Mouse (Mus musculus) ES-E14 (cell line): Measurements from ENCODE around the gene Smurf2. TPM values are rescaled to one million over a fixed set of nuclear protein-coding genes. Genes with fewer than 3 reads are reported as not detected.

ENCODE experiments used
- DNase-seq: peaks from one replicate; pipeline ENCODE4 v3.0.0-alpha.2; 2013; ENCODE audit warnings: low read depth, low spot score
- H3K27ac ChIP-seq: 2 replicates; pipeline ENCODE4 v1.5.1; 2012; ENCODE audit warnings: low read depth, mild to moderate bottlenecking, low read length, moderate library complexity, mixed read lengths; ENCODE audit not compliant: poor library complexity, insufficient read depth, severe bottlenecking
- H3K36me3 ChIP-seq: 2 replicates; pipeline ENCODE4 v1.6.1; 2012; ENCODE audit warnings: mild to moderate bottlenecking, low read length, moderate library complexity, mixed read lengths; ENCODE audit not compliant: control insufficient read depth, poor library complexity, insufficient read depth, severe bottlenecking
- H3K4me1 ChIP-seq, 2 experiments: fragments of 150-350 bp in 1 of 2; sonication (generic) in 1 of 2; 2 replicates each; pipeline ENCODE4 v1.6.1; 2012; ENCODE audit warnings: low read length in 2 of 2, mild to moderate bottlenecking in 1 of 2, mixed read lengths in 1 of 2; ENCODE audit not compliant: control insufficient read depth in 2 of 2, insufficient read depth in 2 of 2, poor library complexity in 1 of 2
- H3K4me3 ChIP-seq, 2 experiments: fragments of 150-350 bp in 1 of 2; sonication (generic) in 1 of 2; 2 replicates each; pipeline ENCODE4 v1.5.1; 2012; ENCODE audit warnings: low read length in 2 of 2, low read depth in 1 of 2, mild to moderate bottlenecking in 1 of 2, mixed read lengths in 1 of 2; ENCODE audit not compliant: insufficient read depth in 1 of 2, poor library complexity in 1 of 2, severe bottlenecking in 1 of 2
- H3K9ac ChIP-seq: 2 replicates; pipeline ENCODE4 v1.6.1; 2012; ENCODE audit warnings: low read depth, mild to moderate bottlenecking, low read length, mixed read lengths; ENCODE audit not compliant: poor library complexity, insufficient read depth, severe bottlenecking
- H3K9me3 ChIP-seq: fragments of 150-350 bp; sonication (generic); 2 replicates; pipeline ENCODE4 v1.6.1; 2012; ENCODE audit warnings: low read depth, mild to moderate bottlenecking, low read length; ENCODE audit not compliant: control insufficient read depth, insufficient read depth
- CHD2 ChIP-seq: IDR thresholded peaks from 2 replicates; pipeline ENCODE4 v1.6.1; 2014; ENCODE audit warnings: mild to moderate bottlenecking, low read depth, low read length, inconsistent platforms
- HCFC1 ChIP-seq: IDR thresholded peaks from 2 replicates; pipeline ENCODE4 v1.6.1; 2012; ENCODE audit warnings: low read length, inconsistent platforms, borderline replicate concordance; ENCODE audit not compliant: insufficient read depth
- MAFK ChIP-seq: IDR thresholded peaks from 2 replicates; pipeline ENCODE4 v1.6.1; 2014; ENCODE audit warnings: mild to moderate bottlenecking, low read depth, low read length, inconsistent platforms; ENCODE audit not compliant: insufficient read depth
- ZC3H11A ChIP-seq: IDR thresholded peaks from 2 replicates; pipeline ENCODE4 v1.6.1; 2012; ENCODE audit warnings: low read depth, mild to moderate bottlenecking, inconsistent platforms, low read length, borderline replicate concordance
- ZNF384 ChIP-seq: IDR thresholded peaks from 2 replicates; pipeline ENCODE4 v1.6.1; 2012; ENCODE audit warnings: low read depth, low read length, inconsistent platforms
- in situ Hi-C, 2 experiments: fragments of 600-800 bp; cut with MboI; formaldehyde crosslinking; loops; one replicate each; pipeline ENCODE4 v1.15.1; 2025; ENCODE audit warnings: low sequenced_read_pairs in 2 of 2, inconsistent platforms in 1 of 2; ENCODE audit not compliant: unreplicated experiment in 2 of 2
- total RNA-seq: library from RNA; depleted of rRNA; stranded (reverse); fragments of 300-350 nt; gene quantifications from 2 replicates; pipeline ENCODE4 v1.2.3, GENCODE M21; 2012; rRNA removed

Smurf2 gene
- total RNA-seq, 1 experiment = 25.3 TPM

GRCm38 (mm10) chr11:106776960-106777359, 143.6 kb downstream of the Smurf2 start:
- peaks cover 39% of the 10 kb centered on the region for H3K36me3 ChIP-seq
- in situ Hi-C loops = loop anchor here in 1 of 2 experiments (10.0 kb wide), 1 partner anchor 362 kb away; no protein-coding TSS in a partner anchor
- H3K27ac ChIP-seq = no peak overlapping the region
- H3K9ac ChIP-seq = no peak overlapping the region
- no peaks in the 10 kb centered on the region for H3K4me1 ChIP-seq
- no peak for DNase-seq
- H3K9me3 ChIP-seq = no peaks in the 10 kb centered on the region
- no peak overlapping the region for H3K4me3 ChIP-seq
- TF ChIP-seq ZNF384 = no peak
- TF ChIP-seq MAFK = no peak
- TF ChIP-seq HCFC1 = no peak
- TF ChIP-seq CHD2 = no peak
- no peak for TF ChIP-seq ZC3H11A

- no peak overlapping the region for H3K27ac ChIP-seq
- no peak for DNase-seq
- peaks cover 42% of the 10 kb centered on the region for H3K36me3 ChIP-seq
- H3K9ac ChIP-seq = no peak overlapping the region
- no peak overlapping the region for H3K4me3 ChIP-seq
- no peaks in the 10 kb centered on the region for H3K9me3 ChIP-seq
- TF ChIP-seq ZNF384 = no peak
- TF ChIP-seq ZC3H11A = no peak
- TF ChIP-seq MAFK = no peak
- no peak for TF ChIP-seq HCFC1
- TF ChIP-seq CHD2 = no peak
- in situ Hi-C loops = loop anchor here in 1 of 2 experiments (10.0 kb wide), 1 partner anchor 358 kb away; no protein-coding TSS in a partner anchor
- H3K4me1 ChIP-seq = no peaks in the 10 kb centered on the region
Measured at GRCm38 (mm10) chr11:106773061-106773460, 147.5 kb downstream of the Smurf2 start.

- in situ Hi-C loops = loop anchor here in 1 of 2 experiments (10.0 kb wide), 1 partner anchor 356 kb away; no protein-coding TSS in a partner anchor
- Histone ChIP-seq H3K36me3 (peaks cover 41% of the 10 kb centered on the region), H3K4me3 (no peak overlapping the region), H3K9ac (no peak overlapping the region), H3K27ac (no peak overlapping the region), H3K9me3 (no peaks in the 10 kb centered on the region), H3K4me1 (no peaks in the 10 kb centered on the region)
- no peak for DNase-seq
- TF ChIP-seq MAFK (no peak), CHD2 (no peak), ZNF384 (0 out of 2 replicates have a peak, but pooled peaks have one; percentile 12), ZC3H11A (peak; percentile 63; the same call in 1 of the 2 replicates), HCFC1 (no peak)
Measured at GRCm38 (mm10) chr11:106770195-106770974, 150.1 kb downstream of the Smurf2 start.

Other genes with a start within 250 kb of the Smurf2 start
- gene Pecam1, start 170.1 kb downstream of the Smurf2 start, total RNA-seq = 83.9 and 117 TPM in 2 replicates
- 0.58 TPM in 1 of 2 replicates, not detected in the other for gene Milr1, start 169.5 kb downstream of the Smurf2 start, total RNA-seq
- 8.7 and 11.4 TPM in 2 replicates for gene Polg2, start 141.2 kb downstream of the Smurf2 start, total RNA-seq
- gene Ddx5, start 131.5 kb downstream of the Smurf2 start, total RNA-seq = 300 and 403 TPM in 2 replicates
- 14.1 and 15.4 TPM in 2 replicates for gene Cep95, start 131.5 kb downstream of the Smurf2 start, total RNA-seq
- gene Kpna2, start 78.8 kb upstream of the Smurf2 start, total RNA-seq = 212 and 245 TPM in 2 replicates
- 3.6 and 5.7 TPM in 2 replicates for gene 1810010H24Rik, start 105.0 kb upstream of the Smurf2 start, total RNA-seq
- gene Bptf, start 211.4 kb upstream of the Smurf2 start, total RNA-seq = 81.3 and 86.4 TPM in 2 replicates